Mouse (Mus musculus) lung, postnatal 0 days (tissue): ENCODE measurements around the gene Arfgap2.

Source experiments
- CTCF ChIP-seq: IDR thresholded peaks from 2 replicates; pipeline ENCODE4 v1.5.1; 2016; ENCODE audit warnings: antibody characterized with exemption, mild to moderate bottlenecking
- EP300 ChIP-seq: IDR thresholded peaks from 2 replicates; pipeline ENCODE4 v1.6.1; 2016; ENCODE audit warnings: antibody characterized with exemption, mild to moderate bottlenecking, control low read depth

DNA sequence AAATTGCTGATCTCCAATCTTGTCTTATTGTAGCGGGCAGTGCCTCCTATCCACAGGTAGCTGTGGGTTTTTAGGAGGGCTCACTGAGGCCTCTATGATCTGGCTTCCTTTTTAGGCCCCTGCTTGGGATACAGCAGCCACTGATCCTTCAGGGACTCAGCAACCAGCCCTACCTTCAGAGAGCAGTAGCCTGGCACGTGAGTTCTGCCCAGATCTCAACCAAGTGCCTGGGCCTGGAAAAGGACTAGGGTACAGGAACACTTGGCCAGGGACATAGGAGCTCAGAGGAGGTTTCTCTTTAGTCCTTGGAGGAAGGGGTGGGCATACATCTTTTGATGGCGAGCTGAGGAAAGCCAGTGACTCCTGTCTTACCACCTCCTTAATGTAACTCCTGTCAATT lies 3.3 kb downstream of the Arfgap2 start:
- TF ChIP-seq EP300 (no peak), CTCF (no peak)
